Mouse (Mus musculus): ENCODE data around the gene Bri3. TPM values are rescaled to one million over a fixed set of nuclear protein-coding genes. Genes with fewer than 3 reads are reported as not detected.
A peak's percentile ranks its signal among the peaks of the same experiment; 100 is the strongest.

The Bri3 gene
- total and polyA plus RNA-seq, 2 experiments from 2014 or later: 18.2 to 114 TPM

DNA sequence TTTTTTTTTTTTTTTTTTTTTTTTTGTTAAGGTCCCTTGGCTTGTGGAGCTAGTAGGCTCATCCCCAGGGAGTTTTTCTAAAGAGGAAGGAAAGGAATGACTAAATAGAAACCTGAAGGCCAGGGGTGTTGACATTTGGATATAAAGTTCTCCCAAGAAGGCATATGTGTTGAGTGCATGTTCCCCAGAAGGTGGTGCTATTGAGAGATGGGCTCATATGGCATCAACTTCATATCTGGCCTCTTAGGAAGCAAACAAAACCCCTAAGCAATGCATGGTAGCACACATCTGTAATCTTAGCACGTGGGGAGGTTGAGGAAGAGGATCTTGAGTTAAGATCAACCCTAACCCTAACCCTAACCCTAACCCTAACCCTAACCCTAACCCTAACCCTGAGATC is 12.8 kb upstream of the Bri3 start:
- DNase-seq (ENCODE audit: low spot score): peak; percentile 18
- H3K4me2 ChIP-seq (ENCODE audit: low read depth, low read length): no peak overlapping the region
- H3K9ac ChIP-seq (replicated peaks; ENCODE audit: low read length): no peak overlapping the region
- WGBS: 78% methylated on average over 1 of the region's 1 CpGs
- H3K27ac ChIP-seq: no peak overlapping the region
- H3K36me3 ChIP-seq (ENCODE audit: insufficient read depth, low read length): no peaks in the 10 kb centered on the region
- no peaks in the 10 kb centered on the region for H3K4me1 ChIP-seq (ENCODE audit: insufficient read depth, low read length)
- no peak overlapping the region for H3K4me3 ChIP-seq (ENCODE audit: low read length)
- TF ChIP-seq CTCF (IDR thresholded peaks at IDR 0.05; ENCODE audit: low read depth): peak; percentile 56
- ATAC-seq: no peak
- no peaks in the 10 kb centered on the region for H3K9me3 ChIP-seq (ENCODE audit: low read length)
- no peaks in the 10 kb centered on the region for H3K27me3 ChIP-seq (ENCODE audit: insufficient read depth, low read length)

- no peak for ATAC-seq
- no peak for TF ChIP-seq CTCF (IDR thresholded peaks at IDR 0.05; ENCODE audit: low read depth)
- 91% methylated on average over 5 of the region's 5 CpGs for WGBS
- DNase-seq (ENCODE audit: low spot score): no peak
- Histone ChIP-seq H3K4me1 (ENCODE audit: insufficient read depth, low read length) (no peaks in the 10 kb centered on the region), H3K9ac (replicated peaks; ENCODE audit: low read length) (no peak overlapping the region), H3K27me3 (ENCODE audit: insufficient read depth, low read length) (no peaks in the 10 kb centered on the region), H3K9me3 (ENCODE audit: low read length) (no peaks in the 10 kb centered on the region), H3K36me3 (ENCODE audit: insufficient read depth, low read length) (no peaks in the 10 kb centered on the region), H3K27ac (no peak overlapping the region), H3K4me2 (ENCODE audit: low read depth, low read length) (no peak overlapping the region), H3K4me3 (ENCODE audit: low read length) (no peak overlapping the region)
These were observed 11.7 kb upstream of the Bri3 start for GRCm38 (mm10) chr5:144232531-144232930.

DNA sequence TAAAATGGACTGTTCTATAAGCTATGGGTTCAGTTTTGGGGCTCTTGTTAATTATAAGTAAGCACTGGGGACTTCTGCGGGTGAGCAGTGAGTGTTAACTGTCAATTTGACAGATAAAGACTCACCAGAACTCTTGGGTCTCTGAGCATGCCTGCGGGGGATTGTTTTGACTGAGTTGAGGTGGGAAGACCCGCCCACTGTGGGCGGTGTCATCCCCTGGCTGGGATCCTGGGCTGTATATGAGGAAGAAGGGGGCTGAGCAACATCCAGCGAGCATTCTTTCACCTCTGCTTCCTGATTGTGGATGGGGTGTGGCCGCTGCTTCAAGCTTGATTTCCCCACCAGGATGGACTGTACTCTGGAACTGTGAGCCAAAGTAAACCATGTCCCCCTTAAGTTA is 10.0 kb upstream of the Bri3 start:
- Histone ChIP-seq H3K4me1 (ENCODE audit: insufficient read depth, low read length) (no peaks in the 10 kb centered on the region), H3K36me3 (ENCODE audit: insufficient read depth, low read length) (no peaks in the 10 kb centered on the region), H3K4me2 (ENCODE audit: low read depth, low read length) (no peak overlapping the region), H3K9me3 (ENCODE audit: low read length) (no peaks in the 10 kb centered on the region), H3K27ac (no peak overlapping the region), H3K9ac (replicated peaks; ENCODE audit: low read length) (no peak overlapping the region), H3K4me3 (ENCODE audit: low read length) (no peak overlapping the region), H3K27me3 (ENCODE audit: insufficient read depth, low read length) (no peaks in the 10 kb centered on the region)
- no peak for ATAC-seq
- no peak for TF ChIP-seq CTCF (IDR thresholded peaks at IDR 0.05; ENCODE audit: low read depth)
- no peak for DNase-seq (ENCODE audit: low spot score)
- WGBS: 78% methylated on average over 6 of the region's 6 CpGs

- Histone ChIP-seq H3K27me3 (ENCODE audit: insufficient read depth, low read length) (no peaks in the 10 kb centered on the region), H3K9ac (replicated peaks; ENCODE audit: low read length) (no peak overlapping the region), H3K4me2 (ENCODE audit: low read depth, low read length) (no peak overlapping the region), H3K4me1 (ENCODE audit: insufficient read depth, low read length) (no peaks in the 10 kb centered on the region), H3K27ac (no peak overlapping the region), H3K4me3 (ENCODE audit: low read length) (no peak overlapping the region), H3K9me3 (ENCODE audit: low read length) (no peaks in the 10 kb centered on the region), H3K36me3 (ENCODE audit: insufficient read depth, low read length) (no peaks in the 10 kb centered on the region)
- DNase-seq (ENCODE audit: low spot score) (no peak), ATAC-seq (no peak)
- WGBS: 79% methylated on average over 7 of the region's 7 CpGs
- TF ChIP-seq CTCF (IDR thresholded peaks at IDR 0.05; ENCODE audit: low read depth): no peak
These were observed 9.5 kb upstream of the Bri3 start for GRCm38 (mm10) chr5:144234714-144235113.

- 86% methylated on average over 1 of the region's 1 CpGs for WGBS
- DNase-seq (ENCODE audit: low spot score): no peak
- H3K27ac ChIP-seq: no peak overlapping the region
- no peaks in the 10 kb centered on the region for H3K27me3 ChIP-seq (ENCODE audit: insufficient read depth, low read length)
- no peaks in the 10 kb centered on the region for H3K9me3 ChIP-seq (ENCODE audit: low read length)
- ATAC-seq: no peak
- TF ChIP-seq CTCF (IDR thresholded peaks at IDR 0.05; ENCODE audit: low read depth): no peak
- no peak overlapping the region for H3K9ac ChIP-seq (replicated peaks; ENCODE audit: low read length)
- no peak overlapping the region for H3K4me3 ChIP-seq (ENCODE audit: low read length)
- no peak overlapping the region for H3K4me2 ChIP-seq (ENCODE audit: low read depth, low read length)
- no peaks in the 10 kb centered on the region for H3K36me3 ChIP-seq (ENCODE audit: insufficient read depth, low read length)
- no peaks in the 10 kb centered on the region for H3K4me1 ChIP-seq (ENCODE audit: insufficient read depth, low read length)
These were observed 5.3 kb upstream of the Bri3 start for GRCm38 (mm10) chr5:144238969-144239368.

GRCm38 (mm10) chr5:144245592-144245991 is 1.4 kb downstream of the Bri3 start:
- no peak overlapping the region for H3K4me2 ChIP-seq (ENCODE audit: low read depth, low read length)
- H3K9ac ChIP-seq (replicated peaks; ENCODE audit: low read length): no peak overlapping the region
- no peaks in the 10 kb centered on the region for H3K4me1 ChIP-seq (ENCODE audit: insufficient read depth, low read length)
- H3K27me3 ChIP-seq (ENCODE audit: insufficient read depth, low read length): no peaks in the 10 kb centered on the region
- TF ChIP-seq CTCF (IDR thresholded peaks at IDR 0.05; ENCODE audit: low read depth): no peak
- no peak for ATAC-seq
- no peak for DNase-seq (ENCODE audit: low spot score)
- no peaks in the 10 kb centered on the region for H3K9me3 ChIP-seq (ENCODE audit: low read length)
- WGBS: 70% methylated on average over 2 of the region's 2 CpGs
- no peak overlapping the region for H3K4me3 ChIP-seq (ENCODE audit: low read length)
- H3K36me3 ChIP-seq (ENCODE audit: insufficient read depth, low read length): no peaks in the 10 kb centered on the region
- H3K27ac ChIP-seq: no peak overlapping the region

DNA sequence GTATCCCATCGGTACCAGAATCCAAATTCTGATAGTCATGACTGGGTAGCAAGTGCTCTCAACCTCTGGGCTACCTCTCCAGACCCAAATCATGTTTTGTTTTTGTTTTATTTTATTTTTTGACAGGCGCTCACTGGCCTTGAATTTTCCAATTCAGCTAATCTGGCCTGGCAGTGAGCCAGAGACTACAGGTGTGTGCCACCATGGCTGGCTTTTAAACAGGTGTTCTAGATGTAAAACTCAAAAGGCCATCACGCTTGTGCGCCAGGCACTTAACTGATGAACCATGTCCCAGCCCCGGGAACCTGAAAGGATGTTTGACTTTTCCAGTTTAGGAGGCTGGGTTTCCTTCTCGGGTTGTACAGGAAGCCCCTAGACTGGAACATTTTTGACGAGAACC is 2.4 kb downstream of the Bri3 start:
- H3K27me3 ChIP-seq (ENCODE audit: insufficient read depth, low read length): no peaks in the 10 kb centered on the region
- no peak for TF ChIP-seq CTCF (IDR thresholded peaks at IDR 0.05; ENCODE audit: low read depth)
- H3K4me1 ChIP-seq (ENCODE audit: insufficient read depth, low read length): no peaks in the 10 kb centered on the region
- no peaks in the 10 kb centered on the region for H3K36me3 ChIP-seq (ENCODE audit: insufficient read depth, low read length)
- H3K4me3 ChIP-seq (ENCODE audit: low read length): no peak overlapping the region
- DNase-seq (ENCODE audit: low spot score) (no peak), ATAC-seq (no peak)
- no peak overlapping the region for H3K27ac ChIP-seq
- 82% methylated on average over 7 of the region's 7 CpGs for WGBS
- H3K9me3 ChIP-seq (ENCODE audit: low read length): no peaks in the 10 kb centered on the region
- no peak overlapping the region for H3K9ac ChIP-seq (replicated peaks; ENCODE audit: low read length)
- H3K4me2 ChIP-seq (ENCODE audit: low read depth, low read length): no peak overlapping the region
